Mouse (Mus musculus) cerebellum, adult 11 months (tissue): ENCODE results near the gene Slc15a1.
A peak's percentile ranks its signal among the peaks of the same experiment; 100 is the strongest.

ENCODE experiments used
- DNase-seq: peaks from one replicate; pipeline ENCODE4 v3.0.0; 2022

The Slc15a1 gene

GRCm38 (mm10) chr14:121504781-121505484 is at the start of gene Slc15a1:
Gene Slc15a1, minus strand, starts transcription at chr14:121505252.
- no peak for DNase-seq

- DNase-seq: no peak
These were observed 48.7 kb upstream of the Slc15a1 start for GRCm38 (mm10) chr14:121553785-121554184.

- no peak for DNase-seq
These were observed 47.5 kb upstream of the Slc15a1 start for GRCm38 (mm10) chr14:121552586-121552985.

GRCm38 (mm10) chr14:121549834-121550233 is 44.8 kb upstream of the Slc15a1 start:
- no peak for DNase-seq

GRCm38 (mm10) chr14:121547745-121548144 is 42.7 kb upstream of the Slc15a1 start:
- DNase-seq: no peak

GRCm38 (mm10) chr14:121546621-121547020 is 41.6 kb upstream of the Slc15a1 start:
- no peak for DNase-seq

GRCm38 (mm10) chr14:121545551-121546331 is 40.7 kb upstream of the Slc15a1 start:
- DNase-seq: no peak

GRCm38 (mm10) chr14:121541262-121541661 is 36.2 kb upstream of the Slc15a1 start:
- no peak for DNase-seq

GRCm38 (mm10) chr14:121534501-121534900 is 29.4 kb upstream of the Slc15a1 start:
- no peak for DNase-seq

- DNase-seq: no peak
These were observed 25.8 kb upstream of the Slc15a1 start for GRCm38 (mm10) chr14:121530853-121531252.

- DNase-seq: no peak
These were observed 22.8 kb upstream of the Slc15a1 start for GRCm38 (mm10) chr14:121527883-121528282.

- DNase-seq: no peak
These were observed 22.1 kb upstream of the Slc15a1 start for GRCm38 (mm10) chr14:121527201-121527600.

GRCm38 (mm10) chr14:121521709-121522108 is 16.7 kb upstream of the Slc15a1 start:
- DNase-seq: no peak

- no peak for DNase-seq
These were observed 11.8 kb upstream of the Slc15a1 start for GRCm38 (mm10) chr14:121516881-121517280.

GRCm38 (mm10) chr14:121508929-121509328 is 3.9 kb upstream of the Slc15a1 start:
- DNase-seq: no peak

- no peak for DNase-seq
These were observed 1.3 kb upstream of the Slc15a1 start for GRCm38 (mm10) chr14:121506336-121506735.

GRCm38 (mm10) chr14:121505485-121505860 is 421 bp upstream of the Slc15a1 start:
- no peak for DNase-seq

GRCm38 (mm10) chr14:121500577-121500976 is 4.5 kb downstream of the Slc15a1 start:
- no peak for DNase-seq

- no peak for DNase-seq
These were observed 5.3 kb downstream of the Slc15a1 start for GRCm38 (mm10) chr14:121499769-121500168.

GRCm38 (mm10) chr14:121497800-121498199 is 7.3 kb downstream of the Slc15a1 start:
- no peak for DNase-seq

- DNase-seq: peak; percentile 7
These were observed 9.3 kb downstream of the Slc15a1 start for GRCm38 (mm10) chr14:121495741-121496140.

GRCm38 (mm10) chr14:121495120-121495519 is 9.9 kb downstream of the Slc15a1 start:
- DNase-seq: no peak

GRCm38 (mm10) chr14:121494238-121494637 is 10.8 kb downstream of the Slc15a1 start:
- DNase-seq: no peak

- no peak for DNase-seq
These were observed 11.3 kb downstream of the Slc15a1 start for GRCm38 (mm10) chr14:121493712-121494111.
